Mouse (Mus musculus) lung, adult 18-20 months (tissue): ENCODE results near the gene Rdh12.
"Not testable (repeated sequence)": the region's sequence is repeated elsewhere in the genome, so short reads cannot be mapped to it uniquely, and the experiment has no call there.

Experiments
- DNase-seq, 2 experiments: peaks; one replicate each; pipeline ENCODE4 v3.0.0; 2022; ENCODE audit warnings: mixed read lengths in 2 of 2

The Rdh12 gene

DNA sequence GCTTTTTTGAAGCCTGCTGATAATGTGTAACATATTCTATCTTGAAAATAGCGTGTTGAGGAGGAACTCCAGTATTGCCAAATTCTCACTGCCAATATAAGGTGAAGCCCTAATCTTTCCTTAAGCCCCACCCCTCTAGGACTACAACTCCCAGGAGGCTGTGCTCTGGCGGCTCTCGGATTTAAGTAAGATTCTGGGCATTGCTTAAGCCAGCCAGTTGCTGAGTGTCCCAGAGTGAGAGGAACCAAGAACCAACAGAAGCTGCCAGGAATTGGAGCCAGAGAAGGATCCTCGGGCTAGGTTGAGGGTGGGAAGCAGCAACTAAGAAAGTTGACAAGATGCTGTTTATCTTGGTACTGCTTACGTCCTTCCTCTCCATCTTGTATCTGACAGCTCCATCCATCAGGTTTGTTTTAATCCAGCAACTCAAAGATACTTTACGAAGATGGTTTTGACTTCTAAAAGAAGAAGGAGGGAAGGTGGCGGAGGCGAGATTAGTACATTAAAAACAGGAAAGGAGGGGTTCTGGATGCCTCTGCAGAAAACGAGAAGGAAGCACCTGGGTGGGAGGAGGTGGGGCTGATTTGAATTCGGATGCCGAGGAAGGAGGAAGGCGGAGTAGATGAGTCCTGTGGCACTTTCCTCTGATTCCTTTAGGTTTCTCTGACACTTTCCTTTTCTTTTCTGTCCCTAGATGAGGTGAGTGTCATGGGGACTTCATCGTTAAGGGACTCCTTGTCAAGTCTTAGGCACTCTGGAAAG is at the start of gene Rdh12:
Gene Rdh12, plus strand, starts transcription at position 212 of the 762 bp plus-strand sequence.
- DNase-seq = peak; percentile 35 to 56

DNA sequence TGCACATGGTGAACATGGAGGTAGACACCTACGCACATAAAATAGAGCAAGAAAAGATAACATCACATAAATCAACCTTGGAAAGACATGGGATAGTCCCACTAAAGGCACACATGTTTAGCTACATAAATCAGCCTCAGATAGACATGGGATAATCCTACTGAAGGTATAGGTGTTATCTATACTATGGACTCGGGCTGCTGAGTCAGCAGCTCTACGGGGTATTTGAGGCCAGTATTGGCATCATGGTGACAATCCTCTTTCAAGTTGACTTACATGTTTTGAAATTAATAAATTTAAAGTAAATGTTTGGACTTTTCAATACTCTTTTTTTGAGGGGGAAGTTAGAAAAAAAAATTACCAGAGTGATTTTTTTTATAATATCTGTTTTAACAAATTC is 45.8 kb upstream of the Rdh12 start:
- no peak for DNase-seq

- DNase-seq = no peak
These were observed 39.5 kb upstream of the Rdh12 start for GRCm38 (mm10) chr12:79169173-79169572.

DNA sequence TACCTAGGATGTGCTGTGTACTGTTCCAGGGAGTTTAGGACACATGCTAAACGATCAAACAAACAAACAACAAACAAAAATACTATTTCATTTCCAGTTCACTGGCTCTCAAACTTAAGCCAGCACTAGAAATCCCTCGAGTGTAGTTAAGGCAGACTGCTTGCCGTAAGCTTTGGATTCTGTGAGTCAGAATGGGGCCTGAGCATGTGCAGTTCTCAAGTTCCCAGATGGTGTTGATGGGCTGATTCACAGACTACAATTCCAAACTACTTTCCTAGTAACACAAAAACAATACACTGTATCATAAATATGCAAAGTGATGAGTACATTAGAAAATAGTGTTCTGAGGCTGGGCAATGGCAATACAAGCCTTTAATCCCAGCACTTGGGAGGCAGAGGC is 38.3 kb upstream of the Rdh12 start:
- DNase-seq = no peak

- DNase-seq = no peak
These were observed 37.3 kb upstream of the Rdh12 start for GRCm38 (mm10) chr12:79171269-79171995.

GRCm38 (mm10) chr12:79172019-79172941 is 36.4 kb upstream of the Rdh12 start, which contains the start of gene Vti1b:
Gene Vti1b, minus strand, starts transcription at chr12:79172667.
- DNase-seq = peak; percentile 92 to 93

DNA sequence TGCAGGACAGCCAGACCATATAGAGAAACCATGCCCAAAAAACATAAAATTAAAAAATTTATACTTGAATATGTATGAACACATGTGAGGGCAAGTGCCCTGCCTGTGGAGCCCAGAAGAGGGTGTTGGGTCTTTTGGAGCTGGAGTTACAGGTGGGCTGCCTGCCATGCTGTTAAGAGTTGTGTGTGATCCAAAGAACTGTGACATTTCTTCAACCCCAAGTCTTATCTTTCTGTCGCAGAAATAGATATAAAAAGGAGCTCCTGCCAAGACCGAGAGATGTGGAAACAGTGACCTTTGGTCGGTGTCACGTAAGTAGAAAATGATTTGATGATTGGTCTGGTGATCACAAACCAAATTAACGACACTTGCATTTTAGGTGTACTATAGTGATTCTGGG is 35.0 kb upstream of the Rdh12 start:
- no peak for DNase-seq

DNA sequence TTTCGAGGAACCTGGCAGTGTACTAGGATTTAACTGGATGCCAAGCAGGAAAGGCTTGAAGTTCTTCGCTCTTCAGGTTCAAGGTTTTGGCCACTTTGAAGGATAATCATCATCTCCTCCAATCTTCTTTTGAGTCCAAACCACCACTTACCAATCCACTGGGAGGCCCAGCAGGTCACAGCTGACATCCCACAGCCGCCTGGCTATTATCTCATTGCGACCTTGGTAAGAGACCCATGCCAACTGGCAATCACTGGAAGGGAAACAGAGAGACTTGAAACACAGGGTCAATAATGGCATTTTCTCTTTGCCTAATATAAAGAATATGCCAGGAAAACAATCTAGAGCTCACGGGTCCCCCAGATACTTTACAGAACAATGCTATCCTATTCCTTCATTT is 32.7 kb upstream of the Rdh12 start:
- no peak for DNase-seq

- not testable (repeated sequence) for DNase-seq
These were observed 23.6 kb upstream of the Rdh12 start for GRCm38 (mm10) chr12:79185160-79185559.

DNA sequence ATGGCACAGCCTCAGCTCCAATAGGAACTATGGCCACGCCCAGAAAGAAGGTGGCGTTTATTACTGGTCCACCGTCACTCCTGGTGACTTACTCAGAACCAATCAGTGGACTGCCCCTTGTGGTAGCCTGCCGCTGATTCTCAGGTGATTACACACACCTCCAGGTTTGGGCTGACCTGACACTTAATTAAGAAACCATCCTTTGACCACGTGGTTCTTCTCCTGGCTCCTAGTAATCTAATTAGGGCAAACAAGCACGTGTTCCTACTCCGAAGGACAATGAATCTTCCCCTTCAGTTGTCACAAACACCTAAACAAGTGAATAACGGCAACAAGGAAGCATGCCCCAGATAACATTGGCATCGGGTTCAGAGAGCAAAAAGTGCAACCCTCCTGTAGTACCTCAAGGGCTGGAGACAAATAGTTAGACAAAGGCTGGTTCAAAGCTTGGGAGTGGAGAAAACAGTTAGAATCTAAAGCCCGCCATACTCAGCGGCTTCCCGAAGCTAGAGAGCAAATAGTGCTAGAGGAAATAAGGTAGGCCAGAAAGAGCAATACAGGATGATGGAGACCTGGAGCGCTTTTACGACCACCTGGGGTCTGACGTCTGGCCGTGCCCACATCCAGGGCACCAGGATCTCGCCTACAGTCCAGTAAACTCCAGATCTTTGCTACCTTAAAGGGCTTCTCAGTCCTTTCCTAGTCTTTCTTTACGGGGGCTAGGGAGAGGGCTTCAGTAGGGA is 17.6 kb upstream of the Rdh12 start:
- DNase-seq = peak; percentile 76 to 84

- DNase-seq = peak; percentile 78
These were observed 17.0 kb upstream of the Rdh12 start for GRCm38 (mm10) chr12:79191701-79192100.

- no peak for DNase-seq
These were observed 16.5 kb upstream of the Rdh12 start, which contains the start of gene Rdh11 for GRCm38 (mm10) chr12:79192193-79192592. Gene Rdh11, minus strand, starts transcription at chr12:79192293.

DNA sequence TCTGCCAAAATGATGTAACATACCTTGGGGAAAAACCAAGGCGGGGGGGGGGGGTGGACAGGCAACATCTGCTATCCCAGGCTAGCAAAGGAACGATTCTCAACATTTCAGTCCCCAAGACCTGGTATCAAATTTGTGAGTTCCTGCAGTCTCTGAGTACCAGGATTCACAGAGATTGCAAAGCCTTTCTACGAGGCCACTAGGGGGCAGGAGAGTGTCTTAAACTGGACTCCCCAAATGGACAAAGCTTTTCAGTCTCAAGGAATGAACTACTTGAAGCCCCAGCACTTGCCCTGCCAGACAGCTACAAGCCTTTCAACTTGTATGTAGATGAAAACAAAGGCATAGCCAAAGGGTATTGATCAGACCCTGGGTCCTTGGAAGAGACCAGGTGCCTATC is 15.3 kb upstream of the Rdh12 start:
- peak; percentile 57 for DNase-seq

DNA sequence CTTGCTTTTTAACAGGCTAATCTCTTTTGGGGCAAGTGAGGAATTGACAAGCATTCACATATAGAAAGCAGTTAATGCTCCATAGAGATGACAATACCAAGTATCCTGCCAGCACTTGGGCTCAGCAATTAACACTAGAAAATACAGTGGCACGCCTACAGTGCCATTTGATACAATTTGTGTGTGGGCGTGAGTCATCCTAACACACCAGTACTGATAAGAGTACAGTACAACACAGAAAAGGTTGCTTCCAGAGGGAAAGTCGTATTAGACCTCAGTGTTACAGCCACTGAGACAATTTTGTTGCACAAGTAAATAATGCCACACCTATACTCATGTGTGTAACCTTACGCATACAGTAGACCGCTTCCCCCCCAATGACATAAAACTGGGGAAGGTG is 11.6 kb upstream of the Rdh12 start:
- DNase-seq = no peak

DNA sequence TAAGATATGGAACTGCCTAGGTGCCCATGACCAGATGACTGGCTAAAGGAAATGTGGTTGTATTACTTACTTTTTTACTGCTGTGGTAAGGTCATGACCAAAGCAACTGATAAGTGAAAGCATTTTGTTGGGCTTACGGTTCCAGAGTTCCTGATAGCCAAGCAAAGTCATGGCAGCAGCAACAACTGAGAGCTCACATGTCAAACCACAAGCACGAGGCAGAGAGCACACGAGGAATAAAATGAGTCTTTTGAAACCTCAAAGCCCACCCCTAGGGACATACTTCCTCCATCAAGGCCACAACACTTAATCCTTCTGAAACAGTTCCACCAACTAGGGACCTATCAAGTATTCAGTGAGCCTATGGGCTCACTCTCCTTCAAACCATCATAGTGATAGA is 6.8 kb upstream of the Rdh12 start:
- no peak for DNase-seq

DNA sequence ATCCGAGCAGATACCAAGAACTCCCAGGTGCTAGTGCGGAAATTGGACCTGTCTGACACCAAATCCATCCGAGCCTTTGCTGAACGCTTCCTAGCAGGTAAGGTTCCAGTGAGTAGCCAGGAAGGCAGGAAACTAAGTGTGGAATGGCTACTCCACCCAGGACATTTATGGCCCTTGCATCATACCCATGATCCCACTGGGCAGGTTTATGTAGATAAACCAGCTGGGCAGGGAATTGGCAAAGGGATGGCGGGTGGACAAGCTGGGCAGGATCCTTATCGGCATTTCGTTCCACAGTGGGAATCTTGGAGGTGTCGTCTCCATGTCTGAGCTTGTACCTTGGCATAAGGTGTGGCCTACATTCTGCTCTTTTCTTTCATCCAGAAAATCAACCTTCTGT is 2.7 kb downstream of the Rdh12 start:
- no peak for DNase-seq

DNA sequence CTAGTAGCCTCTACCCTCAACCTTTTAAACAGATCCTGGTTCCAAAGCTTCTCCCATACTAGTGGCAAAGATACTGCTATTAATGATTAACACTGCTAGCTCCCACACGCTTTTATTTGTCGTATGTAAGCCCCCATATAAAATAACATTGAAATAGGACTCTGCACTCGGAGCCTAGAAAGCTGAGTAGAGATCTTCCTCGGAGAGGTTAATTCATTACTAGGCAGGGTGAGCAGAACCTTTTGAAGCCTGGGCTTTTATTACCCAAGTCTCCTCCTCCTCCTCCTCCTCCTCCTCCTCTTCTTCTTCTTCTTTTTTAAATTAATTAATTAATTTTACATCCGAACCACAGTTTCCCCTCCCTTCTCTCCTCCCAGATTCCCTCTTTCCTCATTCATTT is 8.8 kb downstream of the Rdh12 start:
- no peak for DNase-seq

GRCm38 (mm10) chr12:79235485-79236080 is 26.9 kb downstream of the Rdh12 start:
- peak; percentile 10 to 16 for DNase-seq

DNA sequence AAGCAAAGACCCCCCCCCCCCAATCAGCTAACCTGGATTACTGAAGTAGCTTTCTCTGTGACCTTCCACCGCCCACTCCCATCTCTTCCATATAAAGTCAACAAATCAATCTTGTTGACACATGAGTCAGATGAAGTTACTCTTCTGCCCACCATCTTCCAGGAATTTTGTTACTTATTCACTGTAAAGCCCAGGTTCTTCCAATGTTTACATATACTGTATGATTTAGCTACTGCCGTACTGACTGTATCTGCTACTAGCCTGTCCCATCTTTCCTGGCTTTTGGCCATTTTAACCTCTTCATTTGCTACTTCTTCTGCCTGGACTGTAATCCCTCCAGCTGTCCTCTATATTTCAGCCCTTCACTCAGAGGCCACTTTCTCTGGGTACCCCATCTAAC is 33.3 kb downstream of the Rdh12 start:
- DNase-seq = no peak

DNA sequence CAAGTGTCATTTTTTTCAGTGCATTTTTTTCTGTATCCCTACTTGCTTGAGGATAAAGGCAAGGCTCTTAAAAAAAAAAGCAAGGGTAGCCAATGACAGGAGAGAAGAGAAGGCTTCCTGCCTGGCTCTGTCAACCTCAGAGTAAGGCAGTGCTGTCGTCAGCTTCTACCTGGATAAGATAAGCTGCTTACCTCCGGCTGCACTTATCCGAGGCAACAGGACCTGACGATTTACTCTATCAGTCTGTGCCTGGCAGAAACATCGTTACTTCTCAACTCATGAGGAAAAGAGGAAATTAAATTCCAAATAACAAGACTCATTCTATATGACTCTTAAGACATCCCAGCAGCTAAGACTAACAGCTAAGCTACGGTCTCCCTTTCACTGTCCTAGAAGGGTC is 34.2 kb downstream of the Rdh12 start:
- DNase-seq = no peak

DNA sequence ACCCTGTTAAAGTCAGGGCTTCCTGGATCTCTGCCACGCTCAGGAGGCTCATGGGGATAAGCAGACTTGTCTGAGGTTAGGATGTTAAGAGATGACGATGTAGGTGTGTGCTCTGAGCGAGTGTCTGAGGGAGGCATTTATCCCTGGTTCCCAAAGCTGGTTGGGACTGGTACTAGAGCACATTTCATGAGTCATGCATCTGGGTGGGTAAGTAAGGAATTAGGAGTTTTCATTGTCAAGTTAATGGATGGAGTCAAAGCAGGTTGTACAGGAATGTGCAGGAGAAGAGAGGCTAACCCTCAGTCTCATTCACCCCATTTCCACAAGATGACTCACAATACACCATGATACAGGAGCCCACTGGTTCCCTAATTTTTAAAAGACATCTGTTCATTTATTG is 39.4 kb downstream of the Rdh12 start:
- DNase-seq = no peak
